ENCODE assay signal across 9 mouse cellular contexts in genomic region chr5:15039984-15040383, GRCm38 (mm10). TPM values are rescaled to one million over a fixed set of nuclear protein-coding genes. Genes with fewer than 3 reads are reported as not detected.
DNase-seq lines count a peak whose midpoint lies in the region; ATAC-seq lines count a peak whose summit lies in the region.
"Not testable (repeated sequence)": the region's sequence is repeated elsewhere in the genome, so short reads cannot be mapped to it uniquely, and the experiment has no call there.
"Had no signal": no experiment of that assay in that cellular context is flagged by ENCODE, and none has a peak within 500 bp of the region (broad histone marks: within the 10 kb centered on the region; RNA-seq: fewer than 3 reads in every experiment).

No protein-coding gene starts in this region.

- H3K9me3 ChIP-seq in embryonic facial prominence, embryonic 13.5 days: peaks cover 28% of the 10 kb centered on the region
- H3K9me3 ChIP-seq in heart, embryonic 10.5 days: peaks cover 18% of the 10 kb centered on the region
- peaks cover 27% of the 10 kb centered on the region for H3K9me3 ChIP-seq in hindbrain, embryonic 13.5 days
- H3K9me3 ChIP-seq in kidney, embryonic 15.5 days (replicated peaks): peaks cover 17% of the 10 kb centered on the region
- H3K9me3 ChIP-seq in liver, embryonic 12.5 days (replicated peaks); neural tube, embryonic 14.5 days (ENCODE audit: control insufficient read depth, low read length): not testable (repeated sequence)
- peaks cover 11% of the 10 kb centered on the region; the same call in 1 of the 2 replicates for H3K9me3 ChIP-seq in midbrain, embryonic 11.5 days (ENCODE audit: control insufficient read depth, low read length)

- 83% methylated on average over 4 of the region's 4 CpGs for WGBS in embryonic facial prominence, embryonic 13.5 days
- WGBS in heart, embryonic 10.5 days: 75% methylated on average over 4 of the region's 4 CpGs
- 84% methylated on average over 4 of the region's 4 CpGs for WGBS in hindbrain, embryonic 13.5 days
- 85% methylated on average over 4 of the region's 4 CpGs for WGBS in kidney, embryonic 15.5 days
- WGBS in liver, embryonic 12.5 days (ENCODE audit: insufficient replicate concordance): 69% methylated on average over 4 of the region's 4 CpGs
- WGBS in midbrain, embryonic 11.5 days: 86% methylated on average over 4 of the region's 4 CpGs
- whole genome bisulfite sequencing in neural tube, embryonic 14.5 days: 81% methylated on average over 4 of the region's 4 CpGs

- peak; percentile 73 for DNase-seq in heart, embryonic 10.5 days (ENCODE audit: low spot score)
- not testable (repeated sequence) for DNase-seq in midbrain, embryonic 11.5 days (ENCODE audit: low spot score, missing footprints)

- H3K36me3 ChIP-seq in embryonic facial prominence, embryonic 13.5 days; heart, embryonic 10.5 days; hindbrain, embryonic 13.5 days; kidney, embryonic 15.5 days; liver, embryonic 12.5 days; midbrain, embryonic 11.5 days (ENCODE audit: control insufficient read depth, insufficient read depth, low read length); neural tube, embryonic 14.5 days (ENCODE audit: control insufficient read depth, insufficient read depth, low read length): not testable (repeated sequence)

- not testable (repeated sequence) for H3K4me3 ChIP-seq in embryonic facial prominence, embryonic 13.5 days; heart, embryonic 10.5 days; hindbrain, embryonic 13.5 days; kidney, embryonic 15.5 days (replicated peaks); liver, embryonic 12.5 days; midbrain, embryonic 11.5 days (ENCODE audit: low read depth, low read length); neural tube, embryonic 14.5 days (ENCODE audit: low read depth, low read length)

- not testable (repeated sequence) for H3K9ac ChIP-seq in embryonic facial prominence, embryonic 13.5 days; hindbrain, embryonic 13.5 days; kidney, embryonic 15.5 days; liver, embryonic 12.5 days; midbrain, embryonic 11.5 days (ENCODE audit: low read length); neural tube, embryonic 14.5 days (replicated peaks; ENCODE audit: low read depth, low read length)

- peak; percentile 96 for ATAC-seq in embryonic facial prominence, embryonic 13.5 days (ENCODE audit: insufficient number of reproducible peaks, insufficient read depth, low FRiP score, low TSS enrichment, low read depth)
- peak; percentile 93 for ATAC-seq in hindbrain, embryonic 13.5 days (ENCODE audit: low FRiP score)
- ATAC-seq in kidney, embryonic 15.5 days (replicated peaks; ENCODE audit: low FRiP score): peak; percentile 95
- peak; percentile 63 for ATAC-seq in liver, embryonic 12.5 days
- ATAC-seq in midbrain, embryonic 11.5 days (ENCODE audit: low FRiP score): peak; percentile 93
- peak; percentile 89 for ATAC-seq in neural tube, embryonic 14.5 days (ENCODE audit: low read depth)

- not testable (repeated sequence) for H3K27ac ChIP-seq in embryonic facial prominence, embryonic 13.5 days; heart, embryonic 10.5 days; hindbrain, embryonic 13.5 days; kidney, embryonic 15.5 days; liver, embryonic 12.5 days; midbrain, embryonic 11.5 days (ENCODE audit: low read depth, low read length); neural tube, embryonic 14.5 days (ENCODE audit: low read depth, low read length)

- not testable (repeated sequence) for H3K4me1 ChIP-seq in embryonic facial prominence, embryonic 13.5 days; heart, embryonic 10.5 days; hindbrain, embryonic 13.5 days (replicated peaks); kidney, embryonic 15.5 days; liver, embryonic 12.5 days; midbrain, embryonic 11.5 days (ENCODE audit: control insufficient read depth, insufficient read depth, low read length); neural tube, embryonic 14.5 days (ENCODE audit: control insufficient read depth, insufficient read depth, low read length)

- H3K27me3 ChIP-seq in embryonic facial prominence, embryonic 13.5 days; heart, embryonic 10.5 days (ENCODE audit: insufficient read depth, poor library complexity, severe bottlenecking); hindbrain, embryonic 13.5 days; kidney, embryonic 15.5 days; liver, embryonic 12.5 days (replicated peaks); midbrain, embryonic 11.5 days (ENCODE audit: control insufficient read depth, insufficient read depth, low read length); neural tube, embryonic 14.5 days (ENCODE audit: control insufficient read depth, insufficient read depth, low read length): not testable (repeated sequence)

- H3K4me2 ChIP-seq in embryonic facial prominence, embryonic 13.5 days; hindbrain, embryonic 13.5 days; kidney, embryonic 15.5 days; liver, embryonic 12.5 days; midbrain, embryonic 11.5 days; neural tube, embryonic 14.5 days (ENCODE audit: low read depth, low read length): not testable (repeated sequence)

RNA-seq across cellular contexts. Expression of gene Gm17019, which starts 7.2 kb away (rescaled TPM):
- not detected in 2 replicates for polyA plus RNA-seq in embryonic facial prominence, embryonic 13.5 days (2015; fragmentation: Nextera tagmentation; extraction: Ambion mirVana)
- not detected in 2 replicates for polyA plus RNA-seq in heart, embryonic 10.5 days (2016; fragmentation: Nextera tagmentation; extraction: Ambion mirVana)
- polyA plus RNA-seq in hindbrain, embryonic 13.5 days (2015; fragmentation: Nextera tagmentation; extraction: Ambion mirVana): not detected in 2 replicates
- polyA plus RNA-seq in kidney, embryonic 15.5 days (2015; fragmentation: Nextera tagmentation; extraction: Ambion mirVana): not detected in 2 replicates
- polyA plus RNA-seq in liver, embryonic 12.5 days (2016; fragmentation: Nextera tagmentation; extraction: Ambion mirVana): not detected in 2 replicates
- not detected in 2 replicates for polyA plus RNA-seq in midbrain, embryonic 11.5 days (2014; fragmentation: Nextera tagmentation; extraction: Ambion mirVana)
- not detected in 2 replicates for polyA plus RNA-seq in neural tube, embryonic 14.5 days (2014; fragmentation: Nextera tagmentation; extraction: Ambion mirVana)
- polyA plus RNA-seq: erythroblast, embryonic 14.5 days; gonadal fat pad, adult 2 months had no signal
